Mouse (Mus musculus) erythroid progenitor cell, adult 5-6 weeks (primary cell): ENCODE measurements around the gene Tspan8. TPM values are rescaled to one million over a fixed set of nuclear protein-coding genes. Genes with fewer than 3 reads are reported as not detected.
"Not testable (repeated sequence)": the region's sequence is repeated elsewhere in the genome, so short reads cannot be mapped to it uniquely, and the experiment has no call there.

ENCODE experiments used
- ATAC-seq: replicated peaks from 2 replicates; pipeline ENCODE4 v1.8.0; 2016; ENCODE audit warnings: moderate number of reproducible peaks, mild to moderate bottlenecking, moderate TSS enrichment, inconsistent platforms; ENCODE audit not compliant: poor library complexity, low FRiP score, severe bottlenecking
- total RNA-seq, 2 experiments: library from RNA; stranded (forward) in 1 of 2; stranded (reverse) in 1 of 2; fragments of 150-400 nt in 1 of 2; fragments of 186-747, 209-891 nt in 1 of 2; gene quantifications; 2 replicates each; pipeline versions ENCODE4 v1.2.3 to v1.2.4; 2015 to 2017; ENCODE audit warnings: low replicate concordance in 2 of 2

The Tspan8 gene
- 170 and 197 TPM in 2 replicates for total RNA-seq (2015; ENCODE audit: low replicate concordance)
- 236 and 244 TPM in 2 replicates for total RNA-seq (2017; ENCODE audit: low replicate concordance)

DNA sequence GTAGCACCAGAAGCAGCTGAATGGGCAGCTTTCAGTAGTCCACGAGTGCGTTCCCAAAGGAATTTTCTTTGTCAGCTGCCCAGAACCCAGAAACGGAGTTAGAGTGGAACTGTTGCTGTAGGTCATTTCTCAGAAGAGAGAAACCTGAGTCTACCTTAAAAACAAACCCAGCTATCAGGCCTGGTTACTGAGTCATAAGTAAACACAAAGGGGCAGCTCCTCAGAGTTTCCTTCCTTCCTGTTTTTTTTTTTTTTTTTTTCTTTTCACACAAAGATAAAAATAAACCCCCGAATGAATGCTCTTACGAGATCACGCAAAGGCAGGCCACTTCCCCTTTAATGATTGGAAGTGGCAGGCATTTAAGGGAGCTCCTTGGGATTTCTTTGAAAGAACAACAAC is at the start of gene Tspan8:
Gene Tspan8, plus strand, starts transcription at position 322 of the 400 bp plus-strand sequence.
- ATAC-seq: peak; percentile 22

DNA sequence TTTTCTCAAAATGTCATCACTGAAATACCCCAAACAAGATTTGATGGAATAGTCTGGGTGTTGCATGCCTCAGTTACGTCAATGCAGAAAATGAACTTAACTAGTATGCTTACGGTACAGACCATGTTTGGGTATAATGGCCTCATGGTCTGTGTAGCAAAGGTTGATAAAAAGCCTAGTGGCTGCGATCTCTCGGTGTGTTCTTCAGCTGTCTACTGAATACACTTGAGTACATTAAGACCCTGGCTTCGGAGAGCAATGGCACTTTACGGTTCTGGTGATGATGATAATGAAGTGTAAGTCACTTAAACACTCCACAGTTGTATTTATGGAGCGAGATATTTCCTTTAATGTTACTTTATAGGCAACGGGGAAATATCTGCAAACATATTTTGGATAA is 46.6 kb upstream of the Tspan8 start:
- ATAC-seq: no peak

DNA sequence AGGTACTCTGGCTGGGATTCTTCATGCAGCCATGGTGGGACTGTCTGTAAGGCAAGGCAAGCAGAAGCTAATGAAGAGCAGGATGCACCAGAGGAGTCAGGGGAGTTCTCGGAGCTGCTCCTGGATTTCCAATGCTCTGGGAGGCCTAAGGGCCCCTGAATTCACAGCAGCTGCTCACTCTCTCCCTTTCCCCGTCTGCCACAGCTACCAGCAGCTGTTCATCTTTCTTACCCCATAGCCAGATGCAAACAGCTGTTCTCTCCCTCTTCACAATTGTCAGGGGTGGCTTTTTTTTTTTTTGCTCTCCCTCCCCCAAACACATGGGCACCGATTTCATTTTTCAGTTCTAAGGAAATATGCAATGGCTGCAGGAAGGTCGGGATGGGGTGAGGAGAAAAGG is 42.2 kb upstream of the Tspan8 start:
- no peak for ATAC-seq

DNA sequence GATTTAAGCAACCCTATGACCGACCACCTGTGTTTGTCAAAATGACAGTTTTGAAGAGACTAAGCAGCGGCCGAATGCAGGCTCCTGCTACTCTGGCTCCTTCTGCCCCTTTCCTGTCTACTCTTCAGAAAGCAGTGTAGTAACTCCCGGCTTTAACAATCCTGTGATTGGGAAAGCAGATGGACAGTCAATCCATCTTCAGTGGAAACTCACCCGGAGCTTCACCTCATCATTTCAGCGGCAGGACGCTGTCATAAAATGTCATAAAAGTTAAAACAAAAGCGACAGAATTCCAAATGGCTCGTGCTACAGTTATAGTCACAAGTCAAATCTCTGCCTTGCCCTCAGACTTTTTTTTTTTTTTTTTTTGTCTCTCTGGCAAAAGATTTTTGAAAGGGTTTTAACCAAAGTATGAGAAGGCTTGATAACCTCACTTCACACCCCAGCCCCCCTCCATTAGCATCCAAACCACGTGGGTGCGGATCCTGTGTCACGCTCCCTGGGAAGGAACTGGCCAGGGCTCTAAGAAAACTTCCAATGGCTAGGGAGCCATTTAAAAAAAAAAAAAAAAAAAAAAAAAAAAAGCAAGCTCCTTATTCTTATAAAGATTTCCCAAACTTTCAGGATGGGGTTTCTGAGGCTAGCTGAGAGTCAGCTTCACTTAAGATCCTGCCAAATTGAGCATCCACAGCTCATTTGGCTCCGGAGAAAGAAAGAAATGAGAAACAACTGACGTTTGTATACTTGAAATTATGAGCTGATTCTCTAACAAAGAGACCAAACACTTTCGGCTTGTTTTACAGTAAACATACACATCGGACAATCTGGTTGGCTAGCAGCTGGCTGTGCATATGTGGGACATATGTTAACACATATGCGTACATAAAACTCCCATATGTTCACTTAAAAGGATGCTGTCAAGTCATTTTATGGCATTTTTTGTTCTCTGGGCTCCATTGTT is 40.4 kb upstream of the Tspan8 start:
- no peak for ATAC-seq

DNA sequence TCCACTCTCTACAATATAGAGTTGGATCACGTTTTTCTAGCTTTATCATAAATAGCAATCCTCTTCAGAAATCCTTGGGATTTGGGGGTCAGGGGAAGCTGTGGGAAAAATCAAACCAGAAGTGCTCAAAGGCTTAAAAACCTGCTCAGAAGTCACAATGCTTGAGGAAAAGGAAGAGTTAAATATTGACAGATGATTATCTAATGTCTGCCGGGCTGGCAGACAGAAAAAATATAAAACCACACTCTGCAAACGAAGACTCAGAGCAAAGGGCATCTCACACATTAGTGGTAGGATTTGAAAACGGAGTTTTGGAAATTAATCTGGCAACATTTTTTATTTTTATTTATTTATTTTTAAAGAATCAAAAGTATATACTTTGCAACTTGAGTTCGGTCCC is 39.3 kb upstream of the Tspan8 start:
- ATAC-seq: no peak

DNA sequence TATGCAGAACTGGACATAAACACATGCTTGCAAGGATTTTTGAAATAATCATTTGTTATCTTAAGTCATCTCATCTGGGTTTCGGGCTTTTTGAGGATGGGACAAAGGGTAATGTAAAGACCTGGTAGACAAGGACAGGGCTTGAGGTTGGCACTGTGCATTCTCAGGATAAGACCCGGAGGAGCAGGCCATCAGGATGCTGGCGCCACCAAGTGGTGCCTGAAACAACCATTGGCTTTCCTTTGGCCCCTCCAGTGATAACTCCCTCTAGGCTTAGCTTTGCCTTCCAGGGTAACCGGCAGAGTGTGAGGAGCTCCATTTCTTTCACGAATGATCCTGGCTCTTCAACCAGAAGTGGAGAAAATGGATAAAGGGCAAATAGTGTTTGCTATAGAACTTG is 38.0 kb upstream of the Tspan8 start:
- ATAC-seq: no peak

GRCm38 (mm10) chr10:115780239-115781016 is 36.2 kb upstream of the Tspan8 start:
- 0 out of 2 replicates have a peak, but pooled peaks have one; percentile 34 for ATAC-seq

GRCm38 (mm10) chr10:115783232-115783631 is 33.4 kb upstream of the Tspan8 start:
- ATAC-seq: no peak

DNA sequence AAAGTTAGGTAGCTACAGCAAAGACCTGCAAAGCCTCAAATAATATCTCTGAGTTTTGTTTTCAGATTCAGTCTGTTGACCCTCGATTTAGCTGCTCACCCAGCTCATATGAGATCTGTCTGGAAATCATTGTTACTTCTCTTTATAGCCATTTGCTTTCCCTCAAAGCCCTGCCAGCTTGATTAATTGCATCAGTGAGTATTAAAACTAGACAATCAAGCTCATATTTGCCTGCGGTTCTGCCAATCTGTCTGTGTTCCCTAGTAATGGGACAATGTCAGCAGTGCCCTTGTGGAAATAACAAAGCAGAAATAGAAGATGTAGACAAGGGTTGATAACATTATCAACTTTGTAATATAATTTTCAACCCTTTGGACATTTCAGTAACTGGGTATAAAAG is 25.8 kb upstream of the Tspan8 start:
- no peak for ATAC-seq

- ATAC-seq: no peak
These were observed 20.4 kb upstream of the Tspan8 start for GRCm38 (mm10) chr10:115796072-115796788.

GRCm38 (mm10) chr10:115801464-115801863 is 15.2 kb upstream of the Tspan8 start:
- ATAC-seq: no peak

DNA sequence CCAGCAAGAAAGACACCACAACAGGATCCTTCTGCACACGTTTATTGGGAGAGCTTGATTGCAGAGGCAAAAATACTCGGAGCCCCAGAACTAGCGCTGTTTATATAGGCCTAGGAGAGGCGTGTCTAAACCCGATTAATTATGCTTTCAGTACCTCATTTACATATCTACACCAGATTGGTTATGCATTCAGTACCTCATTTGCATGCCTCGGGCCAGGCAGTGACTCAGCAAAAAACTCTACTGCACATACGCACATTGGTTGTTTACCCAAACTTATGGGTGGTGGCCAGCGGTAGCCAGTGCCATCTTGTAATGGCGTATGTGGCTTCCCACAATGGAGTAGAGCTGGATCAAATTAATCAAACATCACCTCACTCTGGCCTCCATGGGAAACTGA is 13.6 kb upstream of the Tspan8 start:
- not testable (repeated sequence) for ATAC-seq

DNA sequence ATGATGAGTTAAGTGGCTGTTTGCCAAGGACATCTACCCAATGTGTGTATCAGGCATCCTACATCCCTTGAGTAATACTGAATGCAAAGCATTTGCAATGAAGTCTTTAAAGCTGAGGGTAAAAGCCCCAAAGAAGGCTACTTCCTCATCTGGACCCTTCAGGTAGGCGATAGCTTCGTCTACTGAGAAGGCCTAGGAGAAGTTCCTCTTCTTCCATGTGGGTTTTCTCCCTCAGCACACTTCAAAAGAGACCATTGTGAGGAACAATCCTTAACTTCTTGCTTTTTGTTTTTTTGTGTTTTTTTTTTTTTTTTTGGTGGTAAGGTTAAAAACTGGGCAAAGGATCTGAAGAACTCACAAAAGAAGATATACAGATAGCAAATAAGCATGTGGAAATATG is 12.9 kb upstream of the Tspan8 start:
- no peak for ATAC-seq

GRCm38 (mm10) chr10:115805987-115806386 is 10.6 kb upstream of the Tspan8 start:
- ATAC-seq: no peak

- ATAC-seq: no peak
These were observed 7.5 kb upstream of the Tspan8 start for GRCm38 (mm10) chr10:115809169-115809568.

DNA sequence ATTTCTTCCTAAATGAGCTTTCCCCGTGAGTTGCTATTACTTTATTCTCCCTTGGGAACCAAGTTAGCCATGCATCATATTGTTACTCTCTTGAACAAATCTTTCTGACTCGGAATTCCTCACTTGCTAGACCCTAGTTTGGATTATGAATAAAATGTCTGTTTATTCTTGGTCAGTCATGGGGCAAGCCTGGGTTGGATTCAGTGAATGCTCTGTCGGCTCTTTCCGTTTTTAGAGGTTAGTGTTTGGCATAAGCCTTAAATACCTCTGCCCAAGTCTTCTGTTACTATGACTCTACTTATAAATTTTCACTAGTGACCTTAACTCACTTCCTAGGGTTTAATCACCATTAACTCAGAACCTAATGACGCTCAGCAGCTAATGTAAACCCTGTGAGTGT is 5.1 kb upstream of the Tspan8 start:
- ATAC-seq: no peak

- ATAC-seq: no peak
These were observed 1.8 kb upstream of the Tspan8 start for GRCm38 (mm10) chr10:115814878-115815277.

GRCm38 (mm10) chr10:115817056-115817724 is 558 bp downstream of the Tspan8 start:
- peak; percentile 98 for ATAC-seq

GRCm38 (mm10) chr10:115825289-115825688 is 8.7 kb downstream of the Tspan8 start:
- ATAC-seq: no peak
